Mouse (Mus musculus): Measurements from ENCODE around the gene Arhgef11. TPM values are rescaled to one million over a fixed set of nuclear protein-coding genes. Genes with fewer than 3 reads are reported as not detected.

Arhgef11 gene
- polyA plus RNA-seq, 1 experiment from 2014 or later: 7.6 TPM

DNA sequence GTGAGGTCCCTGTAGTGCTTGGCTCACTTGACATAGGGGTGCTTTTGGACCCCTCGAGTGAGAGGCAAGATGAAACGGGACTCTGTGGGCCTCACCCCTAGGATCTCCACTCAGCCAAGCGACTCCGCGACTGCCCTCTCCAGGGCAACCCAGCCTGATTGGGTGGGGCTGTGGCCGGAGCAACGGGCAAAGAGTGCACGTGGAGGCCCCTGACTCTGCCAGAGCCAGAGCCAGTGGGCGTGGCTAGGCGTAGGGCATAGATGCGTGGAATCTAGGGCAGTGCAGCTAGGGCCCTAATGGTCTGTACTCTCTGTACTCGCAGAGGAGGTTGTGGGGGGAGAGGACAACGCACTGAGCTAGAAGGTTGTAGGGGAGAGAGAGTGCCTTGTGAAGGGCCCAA, 131.1 kb downstream of the Arhgef11 start, which contains the start of gene Lrrc71:
TSS of gene Lrrc71 (minus strand) at position 195 of the 400 bp plus-strand sequence.
- ATAC-seq (replicated peaks; ENCODE audit: extremely low read depth, insufficient read depth, low FRiP score): 0 out of 2 replicates have a peak, but pooled peaks have one; percentile 16
- H3K4me3 ChIP-seq (ENCODE audit: low read length): no peak within 1 kb of the TSS
- no peak within 1 kb of the TSS; the same call in 1 of the 2 replicates for H3K9ac ChIP-seq (ENCODE audit: low read length)
- H3K27ac ChIP-seq (ENCODE audit: low read length): no peak within 1 kb of the TSS
- peaks cover 5% of the 10 kb centered on the region; the same call in 1 of the 2 replicates for H3K36me3 ChIP-seq (ENCODE audit: control insufficient read depth, insufficient read depth)
- peaks cover 3% of the 10 kb centered on the region; the same call in 1 of the 2 replicates for H3K4me1 ChIP-seq (ENCODE audit: control insufficient read depth, insufficient read depth, low read length)
- peaks cover 2% of the 10 kb centered on the region; the same call in 1 of the 2 replicates for H3K27me3 ChIP-seq (ENCODE audit: control insufficient read depth, insufficient read depth, low read length)
- 45% methylated on average over 13 of the region's 13 CpGs for WGBS
- no peak within 1 kb of the TSS for H3K4me2 ChIP-seq (ENCODE audit: low read depth, low read length)
- H3K9me3 ChIP-seq (replicated peaks; ENCODE audit: control insufficient read depth, low read length): no peaks in the 10 kb centered on the region

DNA sequence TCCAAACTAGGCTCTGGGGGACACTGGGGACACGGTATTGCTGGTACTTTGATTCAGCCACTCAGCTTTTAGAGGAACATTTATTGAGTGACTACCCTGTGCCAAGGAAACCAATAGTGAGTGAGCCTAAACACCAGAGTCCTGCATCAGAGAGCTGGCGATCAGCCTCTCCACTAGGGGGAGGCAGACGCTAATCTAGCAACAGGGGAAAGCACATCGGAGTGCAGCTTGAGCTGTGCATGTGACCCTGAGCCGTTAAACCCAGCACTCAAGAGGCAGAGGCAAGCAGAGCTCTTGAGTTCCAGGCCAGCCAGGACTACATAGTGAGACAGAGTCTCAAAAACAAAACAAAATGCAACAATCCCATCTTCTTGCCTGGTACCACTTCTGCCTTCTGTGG, 131.7 kb downstream of the Arhgef11 start:
- no peak overlapping the region for H3K4me2 ChIP-seq (ENCODE audit: low read depth, low read length)
- peaks cover 3% of the 10 kb centered on the region; the same call in 1 of the 2 replicates for H3K4me1 ChIP-seq (ENCODE audit: control insufficient read depth, insufficient read depth, low read length)
- H3K9ac ChIP-seq (ENCODE audit: low read length): no peak overlapping the region
- H3K36me3 ChIP-seq (ENCODE audit: control insufficient read depth, insufficient read depth): peaks cover 5% of the 10 kb centered on the region; the same call in 1 of the 2 replicates
- ATAC-seq (replicated peaks; ENCODE audit: extremely low read depth, insufficient read depth, low FRiP score): peak; percentile 55; the same call in 1 of the 2 replicates
- WGBS: 16% methylated on average over 5 of the region's 5 CpGs
- H3K9me3 ChIP-seq (replicated peaks; ENCODE audit: control insufficient read depth, low read length): no peaks in the 10 kb centered on the region
- H3K4me3 ChIP-seq (ENCODE audit: low read length): no peak overlapping the region
- peaks cover 2% of the 10 kb centered on the region; the same call in 1 of the 2 replicates for H3K27me3 ChIP-seq (ENCODE audit: control insufficient read depth, insufficient read depth, low read length)
- no peak overlapping the region for H3K27ac ChIP-seq (ENCODE audit: low read length)

DNA sequence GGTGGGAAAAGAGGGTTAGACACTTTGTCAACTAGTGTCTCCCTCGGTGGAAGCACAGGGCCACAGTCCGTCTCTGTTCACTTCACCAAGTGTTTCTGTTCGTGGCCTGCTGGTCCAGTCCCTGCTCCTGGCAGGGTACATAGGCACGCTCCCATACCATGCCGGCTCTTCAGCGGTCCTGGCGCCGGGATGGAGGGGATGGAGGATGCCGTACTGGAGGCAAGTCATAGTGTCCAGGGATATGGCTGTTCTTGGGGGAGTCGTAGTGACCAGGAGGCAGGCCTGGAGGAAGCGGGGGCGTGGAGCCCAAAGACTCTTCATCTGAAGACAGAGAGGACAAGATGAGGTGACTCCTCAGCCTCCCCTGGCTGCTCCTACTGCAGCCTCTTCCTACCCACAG, 132.6 kb downstream of the Arhgef11 start:
- Histone ChIP-seq H3K27ac (ENCODE audit: low read length) (no peak overlapping the region), H3K36me3 (ENCODE audit: control insufficient read depth, insufficient read depth) (peaks cover 5% of the 10 kb centered on the region; the same call in 1 of the 2 replicates), H3K27me3 (ENCODE audit: control insufficient read depth, insufficient read depth, low read length) (peaks cover 2% of the 10 kb centered on the region; the same call in 1 of the 2 replicates), H3K9ac (ENCODE audit: low read length) (no peak overlapping the region), H3K4me3 (ENCODE audit: low read length) (no peak overlapping the region), H3K9me3 (replicated peaks; ENCODE audit: control insufficient read depth, low read length) (no peaks in the 10 kb centered on the region), H3K4me2 (ENCODE audit: low read depth, low read length) (no peak overlapping the region), H3K4me1 (ENCODE audit: control insufficient read depth, insufficient read depth, low read length) (peaks cover 3% of the 10 kb centered on the region; the same call in 1 of the 2 replicates)
- no peak for ATAC-seq (replicated peaks; ENCODE audit: extremely low read depth, insufficient read depth, low FRiP score)
- 85% methylated on average over 12 of the region's 12 CpGs for WGBS

DNA sequence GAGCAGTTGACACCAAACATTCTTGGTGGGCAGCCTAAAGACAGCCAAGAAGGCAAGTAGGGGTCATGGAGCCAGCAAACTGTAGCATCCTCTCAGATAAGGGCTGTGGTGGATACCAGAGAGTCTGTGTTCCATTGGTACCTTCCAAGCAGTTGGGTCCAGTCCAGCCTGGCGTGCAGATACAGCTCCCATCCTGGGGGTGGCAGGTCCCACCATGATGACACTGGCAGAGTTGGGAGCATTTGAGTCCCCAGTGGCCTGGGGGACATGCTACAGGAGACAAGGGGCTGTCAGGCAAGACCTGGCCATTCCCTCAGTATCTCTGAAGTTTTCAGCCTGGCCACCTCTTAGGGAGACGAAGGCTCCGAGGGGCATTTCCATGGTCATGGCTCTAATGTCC, 135.2 kb downstream of the Arhgef11 start:
- H3K36me3 ChIP-seq (ENCODE audit: control insufficient read depth, insufficient read depth): peaks cover 5% of the 10 kb centered on the region; the same call in 1 of the 2 replicates
- H3K27me3 ChIP-seq (ENCODE audit: control insufficient read depth, insufficient read depth, low read length): peaks cover 2% of the 10 kb centered on the region; the same call in 1 of the 2 replicates
- H3K4me3 ChIP-seq (ENCODE audit: low read length): no peak overlapping the region
- H3K9ac ChIP-seq (ENCODE audit: low read length): no peak overlapping the region
- no peak overlapping the region for H3K4me2 ChIP-seq (ENCODE audit: low read depth, low read length)
- WGBS: 83% methylated on average over 3 of the region's 3 CpGs
- no peak for ATAC-seq (replicated peaks; ENCODE audit: extremely low read depth, insufficient read depth, low FRiP score)
- no peaks in the 10 kb centered on the region for H3K9me3 ChIP-seq (replicated peaks; ENCODE audit: control insufficient read depth, low read length)
- peaks cover 5% of the 10 kb centered on the region; the same call in 1 of the 2 replicates for H3K4me1 ChIP-seq (ENCODE audit: control insufficient read depth, insufficient read depth, low read length)
- H3K27ac ChIP-seq (ENCODE audit: low read length): no peak overlapping the region

DNA sequence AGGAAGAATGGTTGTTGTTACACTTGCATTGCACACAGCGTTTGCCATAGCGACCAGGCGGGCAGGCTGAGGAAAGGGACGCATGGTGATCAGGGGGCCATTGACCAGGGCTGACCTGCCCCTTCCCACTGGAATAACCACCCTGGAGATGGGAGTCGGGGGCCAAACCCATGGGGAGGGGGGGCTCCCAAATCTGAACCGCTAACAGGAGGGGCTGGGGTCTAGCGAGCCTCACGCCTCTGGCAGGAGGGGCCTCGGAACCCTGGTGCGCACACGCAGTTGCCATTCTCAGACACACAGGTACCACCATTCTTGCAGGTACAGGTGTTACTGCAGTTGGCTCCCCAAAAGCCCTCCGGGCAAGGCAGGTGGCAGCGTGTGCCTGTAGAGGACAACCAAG, 136.5 kb downstream of the Arhgef11 start:
- no peaks in the 10 kb centered on the region for H3K9me3 ChIP-seq (replicated peaks; ENCODE audit: control insufficient read depth, low read length)
- 0 out of 2 replicates have a peak, but pooled peaks cover 2% of the 10 kb centered on the region for H3K4me1 ChIP-seq (ENCODE audit: control insufficient read depth, insufficient read depth, low read length)
- no peak overlapping the region for H3K27ac ChIP-seq (ENCODE audit: low read length)
- peaks cover 6% of the 10 kb centered on the region; the same call in 1 of the 2 replicates for H3K27me3 ChIP-seq (ENCODE audit: control insufficient read depth, insufficient read depth, low read length)
- 79% methylated on average over 13 of the region's 13 CpGs for WGBS
- peaks cover 5% of the 10 kb centered on the region; the same call in 1 of the 2 replicates for H3K36me3 ChIP-seq (ENCODE audit: control insufficient read depth, insufficient read depth)
- no peak for ATAC-seq (replicated peaks; ENCODE audit: extremely low read depth, insufficient read depth, low FRiP score)
- no peak overlapping the region for H3K4me3 ChIP-seq (ENCODE audit: low read length)
- H3K9ac ChIP-seq (ENCODE audit: low read length): no peak overlapping the region
- H3K4me2 ChIP-seq (ENCODE audit: low read depth, low read length): no peak overlapping the region

DNA sequence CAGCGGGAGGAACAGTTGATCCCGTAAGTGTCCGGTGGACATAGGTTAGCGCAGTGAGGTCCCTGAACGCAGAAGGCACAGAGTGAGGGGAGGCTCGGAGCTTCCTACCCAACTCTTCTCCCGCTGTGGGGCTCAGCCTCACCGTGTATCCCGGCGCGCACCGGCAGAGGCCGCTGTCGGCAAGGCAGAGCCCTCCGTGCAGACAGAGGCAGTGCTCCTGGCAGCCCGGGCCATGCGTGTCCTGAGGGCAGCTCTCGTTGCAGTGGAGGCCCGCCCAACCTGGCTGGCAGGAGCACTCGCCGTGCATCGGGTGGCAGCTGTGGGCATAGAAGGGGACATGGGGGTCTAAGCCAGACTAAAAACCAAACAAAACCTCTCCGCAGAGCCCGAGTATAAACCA, 138.6 kb downstream of the Arhgef11 start:
- ATAC-seq (replicated peaks; ENCODE audit: extremely low read depth, insufficient read depth, low FRiP score): peak; percentile 82
- Histone ChIP-seq H3K9ac (ENCODE audit: low read length) (peak overlapping the region; percentile 28), H3K4me1 (ENCODE audit: control insufficient read depth, insufficient read depth, low read length) (0 out of 2 replicates have a peak, but pooled peaks cover 2% of the 10 kb centered on the region), H3K4me3 (ENCODE audit: low read length) (peak overlapping the region; percentile 15; the same call in 1 of the 2 replicates), H3K36me3 (ENCODE audit: control insufficient read depth, insufficient read depth) (peaks cover 5% of the 10 kb centered on the region; the same call in 1 of the 2 replicates), H3K27ac (ENCODE audit: low read length) (no peak overlapping the region), H3K9me3 (replicated peaks; ENCODE audit: control insufficient read depth, low read length) (no peaks in the 10 kb centered on the region), H3K4me2 (ENCODE audit: low read depth, low read length) (peak overlapping the region; percentile 48), H3K27me3 (ENCODE audit: control insufficient read depth, insufficient read depth, low read length) (peaks cover 3% of the 10 kb centered on the region; the same call in 1 of the 2 replicates)
- WGBS: 6% methylated on average over 24 of the region's 24 CpGs

DNA sequence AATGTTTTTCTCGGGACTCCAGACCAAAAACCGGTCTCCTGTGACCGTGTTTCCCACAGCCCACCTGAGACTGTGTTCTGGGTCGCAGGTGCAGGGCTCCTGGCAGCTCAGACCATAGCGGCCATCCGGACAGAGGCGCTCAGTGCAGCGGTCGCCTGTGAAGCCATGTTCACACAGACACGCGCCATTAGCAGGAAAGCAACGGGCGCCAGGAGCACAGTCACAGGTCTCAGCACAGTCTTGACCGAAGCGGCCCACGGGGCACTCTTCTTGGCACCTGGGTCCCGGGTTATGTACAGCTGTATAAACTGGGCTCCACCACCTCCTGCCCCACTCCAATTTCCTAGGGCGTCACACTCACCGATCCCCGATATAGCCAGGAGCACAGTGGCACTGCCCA, 139.1 kb downstream of the Arhgef11 start:
- Histone ChIP-seq H3K9ac (ENCODE audit: low read length) (no peak overlapping the region), H3K27ac (ENCODE audit: low read length) (no peak overlapping the region), H3K4me3 (ENCODE audit: low read length) (no peak overlapping the region), H3K36me3 (ENCODE audit: control insufficient read depth, insufficient read depth) (peaks cover 5% of the 10 kb centered on the region; the same call in 1 of the 2 replicates), H3K9me3 (replicated peaks; ENCODE audit: control insufficient read depth, low read length) (no peaks in the 10 kb centered on the region), H3K27me3 (ENCODE audit: control insufficient read depth, insufficient read depth, low read length) (peaks cover 3% of the 10 kb centered on the region; the same call in 1 of the 2 replicates), H3K4me1 (ENCODE audit: control insufficient read depth, insufficient read depth, low read length) (0 out of 2 replicates have a peak, but pooled peaks cover 3% of the 10 kb centered on the region), H3K4me2 (ENCODE audit: low read depth, low read length) (peak overlapping the region; percentile 48)
- 56% methylated on average over 20 of the region's 20 CpGs for WGBS
- no peak for ATAC-seq (replicated peaks; ENCODE audit: extremely low read depth, insufficient read depth, low FRiP score)

DNA sequence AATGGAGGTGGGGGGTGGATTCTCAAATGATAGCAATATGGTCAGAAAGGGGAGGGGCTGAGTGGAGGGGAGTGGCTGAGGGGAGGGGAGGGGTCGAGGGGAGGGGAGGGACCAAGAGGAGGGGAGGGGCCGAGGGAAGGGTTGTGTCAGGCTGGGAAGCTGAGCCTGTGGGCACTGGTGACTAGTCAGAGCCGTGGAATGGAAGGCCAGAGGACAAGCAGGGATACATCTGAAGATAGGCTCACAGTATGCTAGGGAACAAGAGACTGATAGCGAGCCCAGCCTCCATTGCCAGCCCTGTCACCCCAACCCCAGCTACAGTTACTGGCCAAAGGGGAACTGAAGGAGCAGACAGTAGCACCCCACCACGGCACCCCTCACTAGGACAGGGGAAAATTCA, 141.3 kb downstream of the Arhgef11 start:
- Histone ChIP-seq H3K36me3 (ENCODE audit: control insufficient read depth, insufficient read depth) (no peaks in the 10 kb centered on the region), H3K4me3 (ENCODE audit: low read length) (no peak overlapping the region), H3K9ac (ENCODE audit: low read length) (no peak overlapping the region), H3K4me2 (ENCODE audit: low read depth, low read length) (no peak overlapping the region), H3K27me3 (ENCODE audit: control insufficient read depth, insufficient read depth, low read length) (peaks cover 3% of the 10 kb centered on the region; the same call in 1 of the 2 replicates), H3K9me3 (replicated peaks; ENCODE audit: control insufficient read depth, low read length) (no peaks in the 10 kb centered on the region), H3K27ac (ENCODE audit: low read length) (no peak overlapping the region), H3K4me1 (ENCODE audit: control insufficient read depth, insufficient read depth, low read length) (peaks cover 11% of the 10 kb centered on the region)
- no peak for ATAC-seq (replicated peaks; ENCODE audit: extremely low read depth, insufficient read depth, low FRiP score)
- WGBS: 35% methylated on average over 5 of the region's 5 CpGs
